Mouse (Mus musculus) kidney, postnatal 25 days (tissue): ENCODE measurements at regions not wholly inside any gene's neighbourhood (a gene's known extent, or its start where the extent isn't known, plus 50 kb on each side); places are given as distances from the start of the nearest gene placed in this dataset.
A peak's percentile ranks its signal among the peaks of the same experiment; 100 is the strongest.

ENCODE experiments used
- DNase-seq, 2 experiments: peaks; one replicate each; pipeline ENCODE4 v3.0.0; 2021; ENCODE audit warnings: mixed read lengths in 2 of 2

- DNase-seq: peak in 1 of 2 experiments; percentile 29
These were observed 76.0 kb upstream of the Ano5 start for GRCm38 (mm10) chr7:51434865-51435264.

GRCm38 (mm10) chr7:51454989-51455692 lies 55.7 kb upstream of the Ano5 start:
- DNase-seq: no peak

GRCm38 (mm10) chr7:51458757-51459156 lies 52.1 kb upstream of the Ano5 start:
- peak in 1 of 2 experiments; percentile 2 for DNase-seq
